Comparison of ENCODE assay signal across 23 mouse cellular contexts in the genomic region with DNA sequence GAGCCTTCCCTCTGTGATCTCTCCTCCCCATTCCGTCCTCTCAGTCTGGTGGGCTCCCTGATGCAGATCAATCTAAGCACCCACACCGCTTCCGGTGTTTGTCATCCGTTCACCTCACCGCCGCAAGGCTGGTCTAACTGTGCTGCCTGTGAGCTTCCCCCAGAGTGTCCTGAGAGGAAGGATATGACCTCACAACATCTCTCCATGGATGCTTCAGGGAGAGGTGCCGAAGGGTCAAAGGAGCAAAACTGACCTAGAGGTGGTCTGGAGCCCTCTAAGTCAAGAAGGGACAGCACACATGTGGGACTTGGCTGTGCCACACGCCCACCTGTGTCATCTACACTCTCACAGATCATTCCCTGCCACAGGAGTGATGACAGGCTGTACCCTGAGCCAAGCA. TPM values are rescaled to one million over a fixed set of nuclear protein-coding genes. Genes with fewer than 3 reads are reported as not detected.
DNase-seq lines count a peak whose midpoint lies in the region; ATAC-seq and TF ChIP-seq lines count a peak whose summit lies in the region.
"Had no signal": no experiment of that assay in that cellular context is flagged by ENCODE, and none has a peak within 500 bp of the region (broad histone marks: within the 10 kb centered on the region; RNA-seq: fewer than 3 reads in every experiment).

No protein-coding gene starts in this region.

- H3K4me3 ChIP-seq in heart, embryonic 11.5 days (ENCODE audit: low read depth, low read length): no peak overlapping the region
- no peak overlapping the region for H3K4me3 ChIP-seq in heart, adult 2 months
- no peak overlapping the region for H3K4me3 ChIP-seq in layer of hippocampus, adult 2 months

- DNase-seq in heart, adult 11 months: peak; percentile 84
- no peak for DNase-seq in heart, adult 2 months
- no peak for DNase-seq in heart, postnatal 14 days
- no peak for DNase-seq in layer of hippocampus, adult 2 months (ENCODE audit: low spot score in 2 of 2)
- no peak for DNase-seq in layer of hippocampus, postnatal 10 days (ENCODE audit: low spot score in 2 of 2)
- DNase-seq: adrenal gland, adult 2 months; adrenal gland, adult 8-10 months; adrenal gland, postnatal 10 days; adrenal gland, postnatal 14 days; adrenal gland, postnatal 25 days; adrenal gland, postnatal 36 days; B cell, adult 2 months; cerebellum, adult 11 months; cerebellum, adult 11-12 months; cerebellum, adult 18-20 months had no signal

- intact Hi-C loops in heart, adult 2 months (cut with DNase I): no loop called here
- intact Hi-C loops in heart, postnatal 14 days (cut with DNase I): no loop called here

- no peak for ATAC-seq in heart, embryonic 11.5 days (replicated peaks; ENCODE audit: insufficient number of reproducible peaks, low FRiP score, low TSS enrichment)
- ATAC-seq: activated CD4-positive, CD25-positive, alpha-beta regulatory T cell, adult 4 months; CD4-positive, CD25-positive, alpha-beta regulatory T cell, adult 4 months; Patski had no signal

- no peak overlapping the region for H3K27ac ChIP-seq in heart, embryonic 11.5 days (ENCODE audit: low read depth, low read length)
- H3K27ac ChIP-seq in heart, adult 2 months: no peak overlapping the region
- peak overlapping the region; percentile 28; the same call in 1 of the 2 replicates for H3K27ac ChIP-seq in layer of hippocampus, adult 2 months

- no peak overlapping the region for H3K4me2 ChIP-seq in heart, embryonic 11.5 days

- no peaks in the 10 kb centered on the region for H3K79me2 ChIP-seq in heart, adult 2 months (replicated peaks; ENCODE audit: control insufficient read depth, insufficient read depth, low read length)

- 83% methylated on average over 8 of the region's 8 CpGs for WGBS in heart, embryonic 11.5 days (ENCODE audit: insufficient replicate concordance)
- 78% methylated on average over 8 of the region's 8 CpGs for WGBS in heart, adult 2 months

- no peak for TF ChIP-seq CTCF in heart, adult 2 months (IDR thresholded peaks at IDR 0.05)
- TF ChIP-seq CTCF in layer of hippocampus, adult 2 months (conservative IDR thresholded peaks at IDR 0.05): no peak

- no peak for TF ChIP-seq POLR2A in heart, adult 2 months (IDR thresholded peaks at IDR 0.05; ENCODE audit: insufficient read depth, low read depth, low read length)

- H3K36me3 ChIP-seq in heart, embryonic 11.5 days (ENCODE audit: control insufficient read depth, insufficient read depth, low read length): peaks cover 11% of the 10 kb centered on the region
- H3K36me3 ChIP-seq in heart, adult 2 months (ENCODE audit: control insufficient read depth, insufficient read depth, low read length): no peaks in the 10 kb centered on the region; the same call in 1 of the 2 replicates
- H3K36me3 ChIP-seq: G1E had no signal

- no peaks in the 10 kb centered on the region for H3K9me3 ChIP-seq in heart, embryonic 11.5 days (replicated peaks; ENCODE audit: control insufficient read depth, low read length)

- 0 out of 2 replicates have a peak, but pooled peaks have one; percentile 72 for TF ChIP-seq EP300 in heart, adult 2 months (IDR thresholded peaks at IDR 0.05; ENCODE audit: insufficient read depth, low read depth, low read length)

- H3K27me3 ChIP-seq in heart, embryonic 11.5 days (ENCODE audit: control insufficient read depth, insufficient read depth, low read length): no peaks in the 10 kb centered on the region
- no peaks in the 10 kb centered on the region for H3K27me3 ChIP-seq in heart, adult 2 months (ENCODE audit: control insufficient read depth, insufficient read depth, low read length)
- H3K27me3 ChIP-seq: CH12.LX, Patski had no signal

- H3K9ac ChIP-seq in heart, embryonic 11.5 days (ENCODE audit: low read depth, low read length): no peak overlapping the region
- no peak overlapping the region for H3K9ac ChIP-seq in heart, adult 2 months (ENCODE audit: low read depth, low read length)

- no peaks in the 10 kb centered on the region for H3K4me1 ChIP-seq in heart, embryonic 11.5 days (ENCODE audit: control insufficient read depth, insufficient read depth, low read length)
- no peaks in the 10 kb centered on the region for H3K4me1 ChIP-seq in heart, adult 2 months (ENCODE audit: control insufficient read depth, insufficient read depth, low read length)

RNA-seq across cellular contexts. Expression of a gene that starts 33.4 kb away (rescaled TPM):
- 0.38 and 0.44 TPM in 2 replicates for polyA plus RNA-seq in heart, embryonic 11.5 days (2014; fragmentation: Nextera tagmentation; extraction: Ambion mirVana)
- 1 to 10 TPM in 1 of 2 experiments, under 1 TPM in 1; 0.70 to 2.0 TPM for total RNA-seq in heart, adult 2 months (2021)
- polyA plus RNA-seq in heart, adult 2 months (2012; rRNA removed): 0.91 and 0.96 TPM in 2 replicates
- total RNA-seq in heart, postnatal 14 days (2021): 1 to 10 TPM in 1 of 2 experiments, under 1 TPM in 1; 0.95 to 1.3 TPM
- total RNA-seq in layer of hippocampus, adult 2 months (2021): 100 to 1,000 TPM; 254 to 266 TPM
- total RNA-seq in layer of hippocampus, postnatal 10 days (2021): 100 to 1,000 TPM; 205 to 209 TPM
- total RNA-seq: MEL had no signal
- polyA plus RNA-seq: activated CD4-positive, CD25-positive, alpha-beta regulatory T cell, adult 4 months; C2C12; G1E had no signal

Comparison
In these comparisons a context has a peak if more than half of its experiments do, and no peak if none do; other contexts are left out.
1. RNA of a gene that starts 33.4 kb away (total RNA-seq): 254 to 266 TPM in layer of hippocampus, adult 2 months and 205 to 209 TPM in layer of hippocampus, postnatal 10 days; 0.70 to 2.0 TPM in heart, adult 2 months and 0.95 to 1.3 TPM in heart, postnatal 14 days; every median in the first group is over 10 times any median in the second.